In the genomic region with DNA sequence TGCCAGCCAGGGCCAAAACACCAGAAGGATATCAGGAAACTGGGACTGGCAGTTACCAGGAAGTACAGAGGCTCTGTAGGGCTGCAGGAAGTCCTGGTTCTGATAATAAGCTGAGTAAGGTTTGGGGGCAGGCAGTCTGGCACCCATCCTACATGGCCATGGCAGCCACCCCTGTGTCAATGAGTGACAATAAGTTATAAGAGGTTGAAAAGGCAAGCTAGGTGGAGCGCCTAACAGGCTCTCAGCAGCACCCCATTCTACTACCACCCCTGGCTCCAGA, we compare ENCODE assay signal across 10 mouse cellular contexts. TPM values are rescaled to one million over a fixed set of nuclear protein-coding genes. Genes with fewer than 3 reads are reported as not detected.
DNase-seq lines count a peak whose midpoint lies in the region; ATAC-seq and TF ChIP-seq lines count a peak whose summit lies in the region.
"Had no signal": no experiment of that assay in that cellular context is flagged by ENCODE, and none has a peak within 500 bp of the region (broad histone marks: within the 10 kb centered on the region; RNA-seq: fewer than 3 reads in every experiment).

No protein-coding gene starts in this region.

- TF ChIP-seq POLR2A in MEL (IDR thresholded peaks at IDR 0.05; ENCODE audit: control insufficient read depth in 1 of 2, insufficient read depth in 1 of 2, low read depth in 1 of 2, low read length in 2 of 2, poor library complexity in 1 of 2), result no peak

- H3K4me3 ChIP-seq in kidney, postnatal 0 days (replicated peaks; ENCODE audit: low read depth, low read length), result no peak overlapping the region
- no peak overlapping the region for H3K4me3 ChIP-seq in kidney, embryonic 14.5 days (ENCODE audit: low read length)
- no peak overlapping the region for H3K4me3 ChIP-seq in MEL (ENCODE audit: control insufficient read depth in 1 of 2, insufficient read depth in 1 of 2, low read depth in 2 of 2, low read length in 2 of 2)
- no peak overlapping the region for H3K4me3 ChIP-seq in forebrain, embryonic 13.5 days
- H3K4me3 ChIP-seq: limb, embryonic 15.5 days had no signal

- no peak for ATAC-seq in kidney, postnatal 0 days (replicated peaks; ENCODE audit: low FRiP score, low read depth)
- no peak for ATAC-seq in kidney, embryonic 14.5 days (ENCODE audit: low FRiP score, low TSS enrichment)
- no peak for ATAC-seq in forebrain, embryonic 13.5 days
- ATAC-seq in megakaryocyte progenitor cell, adult 5-6 weeks (replicated peaks; ENCODE audit: poor library complexity), result 0 out of 2 replicates have a peak, but pooled peaks have one; percentile 34

- 95% methylated on average over 1 of the region's 1 CpGs for WGBS in kidney, postnatal 0 days
- 90% methylated on average over 1 of the region's 1 CpGs for WGBS in kidney, embryonic 14.5 days
- 88% methylated on average over 1 of the region's 1 CpGs for WGBS in forebrain, embryonic 13.5 days

- no peak for TF ChIP-seq RAD21 in MEL (IDR thresholded peaks at IDR 0.05; ENCODE audit: low read depth, low read length)

- H3K9ac ChIP-seq in kidney, postnatal 0 days (ENCODE audit: low read depth, low read length), result no peak overlapping the region
- no peak overlapping the region for H3K9ac ChIP-seq in kidney, embryonic 14.5 days (ENCODE audit: low read depth, low read length)
- H3K9ac ChIP-seq in MEL (ENCODE audit: control insufficient read depth, low read depth, low read length, poor library complexity, severe bottlenecking), result peak overlapping the region; percentile 1; the same call in 1 of the 2 replicates
- no peak overlapping the region for H3K9ac ChIP-seq in forebrain, embryonic 13.5 days
- H3K9ac ChIP-seq: limb, embryonic 15.5 days had no signal

- no peaks in the 10 kb centered on the region for H3K9me3 ChIP-seq in kidney, postnatal 0 days (replicated peaks; ENCODE audit: low read length)
- H3K9me3 ChIP-seq in kidney, embryonic 14.5 days (ENCODE audit: control insufficient read depth, low read length), result no peaks in the 10 kb centered on the region
- no peaks in the 10 kb centered on the region for H3K9me3 ChIP-seq in MEL (replicated peaks; ENCODE audit: insufficient read depth, low read length)
- no peaks in the 10 kb centered on the region for H3K9me3 ChIP-seq in forebrain, embryonic 13.5 days (replicated peaks)
- H3K9me3 ChIP-seq: limb, embryonic 15.5 days had no signal

- peak overlapping the region; percentile 21; the same call in 1 of the 2 replicates for H3K27ac ChIP-seq in kidney, postnatal 0 days
- H3K27ac ChIP-seq in kidney, embryonic 14.5 days (ENCODE audit: low read depth, low read length), result no peak overlapping the region
- 0 out of 2 replicates have a peak overlapping the region, but pooled peaks have one; percentile 5 for H3K27ac ChIP-seq in MEL (ENCODE audit: control insufficient read depth, low read depth, low read length)
- peak overlapping the region; percentile 84 for H3K27ac ChIP-seq in forebrain, embryonic 13.5 days
- H3K27ac ChIP-seq: limb, embryonic 15.5 days had no signal

- no peak overlapping the region for H3K4me2 ChIP-seq in kidney, postnatal 0 days (ENCODE audit: low read length)
- no peak overlapping the region for H3K4me2 ChIP-seq in kidney, embryonic 14.5 days (replicated peaks; ENCODE audit: low read depth, low read length)
- H3K4me2 ChIP-seq in forebrain, embryonic 13.5 days, result no peak overlapping the region
- H3K4me2 ChIP-seq: limb, embryonic 15.5 days had no signal

- H3K27me3 ChIP-seq in kidney, postnatal 0 days (ENCODE audit: insufficient read depth, low read length), result no peaks in the 10 kb centered on the region
- no peaks in the 10 kb centered on the region for H3K27me3 ChIP-seq in kidney, embryonic 14.5 days (ENCODE audit: control insufficient read depth, insufficient read depth, low read length)
- no peaks in the 10 kb centered on the region; a peak in 1 of 4 replicates for H3K27me3 ChIP-seq in MEL (ENCODE audit: control insufficient read depth in 1 of 2, insufficient read depth in 2 of 2, low read length in 2 of 2)
- H3K27me3 ChIP-seq in forebrain, embryonic 13.5 days, result peaks cover 13% of the 10 kb centered on the region
- H3K27me3 ChIP-seq: limb, embryonic 15.5 days had no signal

- no peak for DNase-seq in kidney, postnatal 0 days (ENCODE audit: low spot score)
- DNase-seq in MEL (ENCODE audit: low read depth, low spot score), result peak; percentile 64
- DNase-seq in embryo, embryonic 10 days (ENCODE audit: low spot score), result no peak
- DNase-seq in thymus, postnatal 36 days, result no peak
- DNase-seq in frontal cortex, postnatal 10 days (ENCODE audit: low spot score in 2 of 2), result no peak
- DNase-seq: right cerebral cortex, postnatal 4 days had no signal

- TF ChIP-seq CTCF in kidney, postnatal 0 days (IDR thresholded peaks at IDR 0.05; ENCODE audit: low read depth), result no peak
- TF ChIP-seq CTCF in MEL (IDR thresholded peaks at IDR 0.05 in 2 of 3, conservative IDR thresholded peaks at IDR 0.05 in 1 of 3; ENCODE audit: control insufficient read depth in 1 of 3, insufficient read depth in 1 of 3, low read depth in 2 of 3, low read length in 3 of 3, poor library complexity in 1 of 3, severe bottlenecking in 1 of 3), result no peak

- TF ChIP-seq EP300 in MEL (IDR thresholded peaks at IDR 0.05; ENCODE audit: low read depth in 1 of 2, low read length in 2 of 2), result peak; percentile 44 to 73

- no peaks in the 10 kb centered on the region for H3K36me3 ChIP-seq in kidney, postnatal 0 days (ENCODE audit: insufficient read depth, low read length)
- H3K36me3 ChIP-seq in kidney, embryonic 14.5 days (ENCODE audit: control insufficient read depth, insufficient read depth, low read length), result no peaks in the 10 kb centered on the region
- H3K36me3 ChIP-seq in MEL (ENCODE audit: control insufficient read depth in 1 of 2, insufficient read depth in 2 of 2, low read length in 2 of 2), result peaks cover 0 to 13% of the 10 kb centered on the region in 2 experiments; a peak in 2 of 4 replicates
- no peaks in the 10 kb centered on the region for H3K36me3 ChIP-seq in forebrain, embryonic 13.5 days (ENCODE audit: poor library complexity, severe bottlenecking)
- H3K36me3 ChIP-seq: limb, embryonic 15.5 days had no signal

- H3K79me2 ChIP-seq in MEL (ENCODE audit: control insufficient read depth, insufficient read depth, low read length, poor library complexity), result no peaks in the 10 kb centered on the region

- peaks cover 41% of the 10 kb centered on the region for H3K4me1 ChIP-seq in kidney, postnatal 0 days (replicated peaks; ENCODE audit: insufficient read depth, low read length)
- H3K4me1 ChIP-seq in kidney, embryonic 14.5 days (ENCODE audit: control insufficient read depth, insufficient read depth, low read length), result peaks cover 24% of the 10 kb centered on the region
- H3K4me1 ChIP-seq in MEL (ENCODE audit: control insufficient read depth in 1 of 2, insufficient read depth in 2 of 2, low read length in 2 of 2), result peaks cover 0 to 19% of the 10 kb centered on the region in 2 experiments; a peak in 2 of 4 replicates
- peaks cover 58% of the 10 kb centered on the region for H3K4me1 ChIP-seq in forebrain, embryonic 13.5 days

TF ChIP-seq in MEL, 35 proteins besides CTCF, POLR2A, EP300 and RAD21 (continues in another document):
- TF ChIP-seq ZKSCAN1 (IDR thresholded peaks at IDR 0.05; ENCODE audit: low read depth, low read length), result no peak
- TF ChIP-seq TBP (IDR thresholded peaks at IDR 0.05; ENCODE audit: low read depth, low read length), result 0 out of 2 replicates have a peak, but pooled peaks have one; percentile 30
- no peak for TF ChIP-seq NRF1 (IDR thresholded peaks at IDR 0.05; ENCODE audit: insufficient read depth, low read depth, low read length, poor library complexity, severe bottlenecking)

RNA-seq across cellular contexts. Expression of gene Fgfr3, which starts 15.2 kb away (rescaled TPM):
- 14.4 and 15.0 TPM in 2 replicates for polyA plus RNA-seq in kidney, postnatal 0 days (2015; fragmentation: Nextera tagmentation; extraction: Ambion mirVana)
- 9.6 and 13.8 TPM in 2 replicates for polyA plus RNA-seq in kidney, embryonic 14.5 days (2014; fragmentation: Nextera tagmentation; extraction: Ambion mirVana)
- 4.8 and 6.0 TPM in 2 replicates for total RNA-seq in MEL (2012; rRNA removed)
- polyA plus RNA-seq in MEL (2012; ENCODE audit: insufficient read depth in 1 of 2, insufficient read length in 2 of 2, low read depth in 1 of 2, low replicate concordance in 2 of 2, missing spikeins in 1 of 2), result 10 to 100 TPM in 1 of 2 experiments, not detected in 1; 10.2 TPM
- polyA plus RNA-seq in forebrain, embryonic 13.5 days (2015; fragmentation: Nextera tagmentation; extraction: Ambion mirVana), result 59.5 and 81.3 TPM in 2 replicates
- 0.39 TPM in 1 of 2 replicates, not detected in the other for total RNA-seq in megakaryocyte progenitor cell, adult 5-6 weeks (2015)
- 1.0 TPM in 1 of 2 replicates, not detected in the other for total RNA-seq in megakaryocyte progenitor cell, adult 5-6 weeks (2017)

RNA-seq across cellular contexts. Expression of gene Tmem129, which starts 48.1 kb away (rescaled TPM):
- polyA plus RNA-seq in kidney, postnatal 0 days (2015; fragmentation: Nextera tagmentation; extraction: Ambion mirVana), result 26.4 and 29.5 TPM in 2 replicates
- 32.3 and 37.7 TPM in 2 replicates for polyA plus RNA-seq in kidney, embryonic 14.5 days (2014; fragmentation: Nextera tagmentation; extraction: Ambion mirVana)
- 33.3 and 40.2 TPM in 2 replicates for total RNA-seq in MEL (2012; rRNA removed)
- 10 to 100 TPM in 1 of 2 experiments, not detected in 1; 51.3 TPM for polyA plus RNA-seq in MEL (2012; ENCODE audit: insufficient read depth in 1 of 2, insufficient read length in 2 of 2, low read depth in 1 of 2, low replicate concordance in 2 of 2, missing spikeins in 1 of 2)
- 33.0 and 37.8 TPM in 2 replicates for polyA plus RNA-seq in forebrain, embryonic 13.5 days (2015; fragmentation: Nextera tagmentation; extraction: Ambion mirVana)
- total RNA-seq in megakaryocyte progenitor cell, adult 5-6 weeks (2015), result 15.9 and 17.5 TPM in 2 replicates
- 17.8 and 23.7 TPM in 2 replicates for total RNA-seq in megakaryocyte progenitor cell, adult 5-6 weeks (2017)

RNA-seq across cellular contexts. Expression of gene Tacc3, which starts 48.4 kb away (rescaled TPM):
- 74.3 and 84.9 TPM in 2 replicates for polyA plus RNA-seq in kidney, postnatal 0 days (2015; fragmentation: Nextera tagmentation; extraction: Ambion mirVana)
- 175 and 205 TPM in 2 replicates for polyA plus RNA-seq in kidney, embryonic 14.5 days (2014; fragmentation: Nextera tagmentation; extraction: Ambion mirVana)
- total RNA-seq in MEL (2012; rRNA removed), result 149 and 151 TPM in 2 replicates
- polyA plus RNA-seq in MEL (2012; ENCODE audit: insufficient read depth in 1 of 2, insufficient read length in 2 of 2, low read depth in 1 of 2, low replicate concordance in 2 of 2, missing spikeins in 1 of 2), result 100 to 1,000 TPM; 165 to 609 TPM
- 189 and 190 TPM in 2 replicates for polyA plus RNA-seq in forebrain, embryonic 13.5 days (2015; fragmentation: Nextera tagmentation; extraction: Ambion mirVana)
- total RNA-seq in megakaryocyte progenitor cell, adult 5-6 weeks (2015), result 180 and 190 TPM in 2 replicates
- 184 and 199 TPM in 2 replicates for total RNA-seq in megakaryocyte progenitor cell, adult 5-6 weeks (2017)

RNA-seq across cellular contexts. Expression of gene Slbp, which starts 53.9 kb away (rescaled TPM):
- polyA plus RNA-seq in kidney, postnatal 0 days (2015; fragmentation: Nextera tagmentation; extraction: Ambion mirVana), result 146 and 172 TPM in 2 replicates
- polyA plus RNA-seq in kidney, embryonic 14.5 days (2014; fragmentation: Nextera tagmentation; extraction: Ambion mirVana), result 261 TPM in 2 replicates
- total RNA-seq in MEL (2012; rRNA removed), result 250 and 255 TPM in 2 replicates
- polyA plus RNA-seq in MEL (2012; ENCODE audit: insufficient read depth in 1 of 2, insufficient read length in 2 of 2, low read depth in 1 of 2, low replicate concordance in 2 of 2, missing spikeins in 1 of 2), result 100 to 1,000 TPM; 233 to 731 TPM
- polyA plus RNA-seq in forebrain, embryonic 13.5 days (2015; fragmentation: Nextera tagmentation; extraction: Ambion mirVana), result 222 and 225 TPM in 2 replicates
- total RNA-seq in megakaryocyte progenitor cell, adult 5-6 weeks (2015), result 206 and 223 TPM in 2 replicates
- total RNA-seq in megakaryocyte progenitor cell, adult 5-6 weeks (2017), result 253 and 266 TPM in 2 replicates
